ENCODE assay signal across 1 mouse cellular context in genomic region chr8:84222566-84223165, GRCm38 (mm10).
TF ChIP-seq lines count a peak whose summit lies in the region.

No protein-coding gene starts in this region.

TF ChIP-seq in MEL, 35 proteins besides CTCF, POLR2A, EP300 and RAD21 (continued from another document):
- TF ChIP-seq TCF12 (IDR thresholded peaks at IDR 0.05; ENCODE audit: low read depth, low read length) (peak; percentile 33; the same call in 1 of the 2 replicates), SIN3A (IDR thresholded peaks at IDR 0.05; ENCODE audit: low read length) (0 out of 2 replicates have a peak, but pooled peaks have one; percentile 33), MAFK (IDR thresholded peaks at IDR 0.05; ENCODE audit: borderline replicate concordance, low read depth, low read length) (peak; percentile 68), MYC (IDR thresholded peaks at IDR 0.05; ENCODE audit: low read depth, low read length) (no peak), MAX (IDR thresholded peaks at IDR 0.05; ENCODE audit: low read length) (no peak; the same call in 1 of the 2 replicates), ZC3H11A (IDR thresholded peaks at IDR 0.05; ENCODE audit: low read depth, low read length) (no peak), CHD1 (IDR thresholded peaks at IDR 0.05; ENCODE audit: low read depth, low read length) (no peak), TAL1 (IDR thresholded peaks at IDR 0.05; ENCODE audit: low read length) (no peak), GATA1 (IDR thresholded peaks at IDR 0.05; ENCODE audit: low read depth, low read length) (no peak), TBP (IDR thresholded peaks at IDR 0.05; ENCODE audit: low read depth, low read length) (peak; percentile 74), GABPA (IDR thresholded peaks at IDR 0.05; ENCODE audit: low read depth, low read length) (peak; percentile 73), ETS1 (IDR thresholded peaks at IDR 0.05; ENCODE audit: low read depth, low read length) (peak; percentile 46; the same call in 1 of the 2 replicates)
TF ChIP-seq in MEL: peak in this region for 6.
